Mouse (Mus musculus): ENCODE measurements around the gene Selenoh.

DNA sequence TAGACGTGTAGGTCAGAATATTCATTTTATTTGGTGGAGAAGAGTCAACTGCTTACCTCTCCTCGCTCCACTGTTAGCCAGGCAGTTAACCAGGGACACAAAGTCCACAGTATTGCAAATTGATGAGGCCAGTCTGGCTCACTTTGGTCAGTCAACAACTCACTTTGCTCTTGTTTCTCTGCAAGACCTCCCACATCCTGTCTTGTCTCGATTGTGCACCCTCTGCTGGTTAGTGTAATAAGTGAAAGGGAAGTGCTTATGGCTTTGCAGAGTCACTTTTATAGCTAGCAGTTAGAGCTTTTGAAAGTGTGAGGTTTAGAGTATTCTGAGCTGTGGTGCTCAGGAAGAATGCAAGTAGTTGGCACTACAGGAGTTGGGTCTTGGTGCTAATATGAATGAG lies 10.3 kb downstream of the Selenoh start:
- TF ChIP-seq POLR2A (IDR thresholded peaks at IDR 0.05; ENCODE audit: borderline replicate concordance, extremely low read depth, low read depth, low read length) (no peak), CTCF (IDR thresholded peaks at IDR 0.05; ENCODE audit: insufficient read depth, low read length) (peak; percentile 44; the same call in 1 of the 2 replicates)
